Mouse (Mus musculus) adrenal gland, adult 2 months (tissue): ENCODE results near the gene Pnp. TPM values are rescaled to one million over a fixed set of nuclear protein-coding genes. Genes with fewer than 3 reads are reported as not detected.
A peak's percentile ranks its signal among the peaks of the same experiment; 100 is the strongest.
"Not testable (repeated sequence)": the region's sequence is repeated elsewhere in the genome, so short reads cannot be mapped to it uniquely, and the experiment has no call there.

Experiments
- DNase-seq: peaks from one replicate; pipeline ENCODE4 v3.0.0; 2021
- polyA plus RNA-seq: library from polyadenylated mRNA; depleted of rRNA; stranded (reverse); fragments of >200 nt; gene quantifications from 2 replicates; pipeline ENCODE4 v1.2.3, GENCODE M21; 2012; rRNA removed
- total RNA-seq, 2 experiments: library from RNA; stranded (reverse); gene quantifications; 2 replicates each; pipeline ENCODE4 v1.2.3; 2021

Pnp gene
- total and polyA plus RNA-seq, 3 experiments: 12.3 to 46.1 (median 31.2) TPM

DNA sequence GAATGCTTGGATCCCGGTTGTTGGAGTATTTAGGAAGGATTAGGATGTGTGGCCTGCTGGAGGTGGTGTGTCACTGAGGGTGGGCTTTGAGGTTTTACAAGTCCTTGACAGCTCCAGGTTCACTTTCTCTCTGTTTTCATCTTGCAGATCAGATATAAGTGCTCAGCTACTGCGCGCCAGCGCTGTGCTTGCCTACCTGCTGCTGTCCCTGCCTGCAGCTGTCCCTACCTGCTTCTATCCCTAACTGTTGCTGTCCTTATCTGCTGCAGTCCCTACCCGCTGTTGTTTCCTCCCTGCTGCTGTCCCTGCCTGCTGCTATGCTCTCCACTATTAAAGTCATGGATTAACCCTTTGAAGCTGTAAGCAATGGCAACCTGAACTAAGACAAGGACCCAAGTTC is 44.1 kb downstream of the Pnp start:
- DNase-seq: no peak

DNA sequence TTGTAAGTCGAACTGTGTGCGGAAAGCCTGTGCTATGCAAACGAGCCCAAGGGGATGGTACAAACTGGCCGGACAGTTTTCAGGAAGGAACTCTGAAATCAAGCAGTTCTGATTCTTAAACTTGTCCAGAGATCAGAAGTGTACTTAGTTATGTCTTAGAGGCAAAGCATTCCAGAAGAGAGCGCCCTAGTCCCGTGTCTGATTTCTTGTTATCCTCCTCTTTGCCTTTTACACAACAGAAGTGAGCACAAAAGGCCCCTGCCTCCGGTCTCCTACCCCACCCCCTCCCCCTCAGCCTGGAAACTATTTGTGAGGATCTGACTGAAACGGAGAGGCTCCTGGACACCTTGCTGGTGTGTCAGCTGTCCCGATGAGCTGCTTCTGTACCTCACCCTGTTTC is 45.8 kb downstream of the Pnp start:
- no peak for DNase-seq

DNA sequence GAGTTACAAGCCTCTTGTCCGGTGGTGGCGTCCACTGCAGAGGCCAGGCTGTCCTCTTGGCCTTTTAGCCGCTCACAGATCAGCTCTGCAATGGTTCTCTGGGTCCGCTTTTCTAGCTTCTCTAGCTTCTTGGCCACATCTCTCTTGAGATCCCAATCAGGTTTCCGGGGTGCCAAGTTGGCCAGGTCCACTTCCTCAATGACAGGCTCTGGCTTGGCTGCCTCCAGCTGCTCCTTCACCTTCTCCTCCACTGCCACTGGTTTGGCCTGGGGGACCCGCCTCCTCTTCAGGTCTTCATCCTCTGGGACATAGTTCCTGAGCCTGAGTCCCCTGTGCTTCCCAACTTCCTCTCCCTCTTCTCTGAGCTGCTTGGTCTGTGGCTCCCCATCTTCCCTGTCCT is 47.6 kb downstream of the Pnp start:
- not testable (repeated sequence) for DNase-seq

DNA sequence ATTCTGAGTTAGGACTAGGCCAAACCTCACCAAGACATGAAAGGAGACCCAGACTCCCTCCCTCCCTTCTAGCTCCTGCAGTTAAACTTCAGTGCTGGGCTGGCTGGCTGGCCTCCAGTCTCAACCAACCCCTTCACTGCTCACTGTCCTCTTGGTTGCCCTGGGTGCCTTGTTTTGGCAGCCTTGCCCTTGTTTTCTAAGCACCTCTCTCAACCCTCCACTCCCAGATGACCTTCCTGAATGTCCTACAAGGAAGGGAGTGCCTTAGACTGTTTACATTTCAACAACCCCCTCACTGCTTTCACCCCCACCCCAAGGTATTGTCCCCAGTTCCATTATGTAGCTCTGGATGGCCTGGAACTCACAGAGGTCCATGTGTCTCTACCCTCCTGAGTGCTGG is 48.7 kb downstream of the Pnp start:
- DNase-seq: no peak

DNA sequence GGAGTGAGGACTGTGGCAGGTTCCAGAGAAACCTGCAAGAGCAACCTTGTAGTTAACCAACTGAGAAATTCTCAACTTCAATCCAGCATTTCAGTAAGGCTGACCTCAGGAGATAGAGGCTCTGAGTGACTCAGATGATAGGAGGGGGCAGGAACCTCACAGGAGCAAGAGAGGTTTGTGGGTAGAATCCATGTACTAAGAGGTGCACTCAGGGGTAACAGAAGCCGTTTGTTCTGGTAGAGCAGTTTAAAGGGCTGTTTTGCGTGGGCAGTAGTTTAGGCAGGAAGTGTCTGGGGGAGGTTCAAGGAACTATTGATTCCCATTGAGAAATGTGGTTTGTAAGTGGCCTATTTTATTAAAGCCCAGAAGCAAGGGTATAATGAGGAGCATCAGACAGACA is 50.3 kb downstream of the Pnp start:
- no peak for DNase-seq

DNA sequence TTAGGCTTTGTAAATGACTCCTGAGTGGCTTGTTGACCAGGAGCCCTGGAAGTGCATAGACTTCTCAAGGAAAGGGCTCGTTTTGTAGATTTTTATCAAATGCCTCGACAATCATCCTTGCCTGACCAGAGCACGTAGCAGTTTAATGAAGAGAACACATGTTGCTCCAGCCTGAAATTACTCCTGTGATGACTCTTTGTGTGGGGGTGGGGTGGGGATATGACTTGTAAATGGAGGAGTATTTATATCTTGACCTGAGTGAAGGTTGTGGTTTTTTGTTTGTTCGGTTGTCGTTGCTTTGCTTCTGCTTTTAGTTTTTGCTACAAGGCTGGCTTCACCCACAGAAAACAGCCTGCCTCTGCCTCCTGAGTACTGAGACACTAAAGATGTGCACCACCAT is 51.0 kb downstream of the Pnp start:
- DNase-seq: no peak

DNA sequence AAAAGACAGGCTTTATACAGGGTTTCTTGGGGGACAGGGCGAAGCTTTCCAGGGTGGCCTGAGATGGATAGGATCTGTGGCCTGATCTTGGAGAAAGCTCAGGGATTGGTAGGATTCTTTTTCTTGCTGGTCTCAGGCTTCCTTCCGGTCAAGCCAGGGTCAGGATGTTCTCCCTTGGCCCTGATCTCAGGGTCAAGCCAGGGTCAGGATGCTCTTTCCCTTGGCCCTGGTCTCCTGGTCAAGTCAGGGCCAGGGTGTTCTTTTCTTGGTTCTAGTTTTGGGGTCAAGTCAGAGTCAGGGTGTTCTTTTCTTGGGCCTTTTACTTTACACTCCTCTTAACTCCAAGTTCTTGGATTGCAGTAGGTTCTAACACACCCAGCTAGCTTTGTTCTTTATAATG is 56.8 kb downstream of the Pnp start:
- DNase-seq: peak; percentile 53

DNA sequence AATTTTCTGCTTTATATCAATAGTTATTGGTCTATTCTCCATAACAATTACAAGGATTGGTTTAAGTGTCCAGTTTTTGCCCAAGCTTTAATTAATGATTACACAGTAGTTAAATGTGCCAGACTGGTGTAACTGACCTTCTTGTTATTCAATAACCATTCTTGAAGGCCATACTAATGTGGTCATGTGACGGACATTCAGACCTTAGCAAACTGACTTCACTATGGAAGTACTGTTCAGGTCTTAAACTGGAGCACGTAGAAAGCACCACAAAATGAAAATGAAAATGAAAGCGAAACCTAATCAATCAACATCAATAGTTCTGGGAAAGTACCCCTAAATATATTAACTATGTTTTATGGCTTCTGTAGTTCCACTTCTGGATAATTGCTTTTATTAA is 60.2 kb downstream of the Pnp start:
- no peak for DNase-seq

DNA sequence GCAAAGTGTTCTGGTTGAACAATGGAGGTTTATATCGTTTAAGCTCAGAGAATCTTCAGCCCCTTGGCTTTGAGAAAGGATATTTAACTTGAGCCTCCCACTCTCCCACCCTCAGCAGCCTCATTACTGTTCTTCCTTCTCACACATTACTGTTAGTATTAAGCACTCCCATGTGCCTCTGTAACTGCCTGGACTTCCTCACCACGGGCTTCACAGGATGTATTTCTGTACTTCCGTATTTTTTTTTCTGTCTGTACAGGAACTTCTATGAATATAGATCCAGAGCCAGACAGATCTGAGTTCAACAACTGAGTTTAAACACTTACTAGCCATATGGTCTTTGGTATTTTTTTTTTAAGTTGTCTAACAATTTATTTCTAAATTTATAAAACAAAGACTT is 66.2 kb downstream of the Pnp start:
- no peak for DNase-seq

DNA sequence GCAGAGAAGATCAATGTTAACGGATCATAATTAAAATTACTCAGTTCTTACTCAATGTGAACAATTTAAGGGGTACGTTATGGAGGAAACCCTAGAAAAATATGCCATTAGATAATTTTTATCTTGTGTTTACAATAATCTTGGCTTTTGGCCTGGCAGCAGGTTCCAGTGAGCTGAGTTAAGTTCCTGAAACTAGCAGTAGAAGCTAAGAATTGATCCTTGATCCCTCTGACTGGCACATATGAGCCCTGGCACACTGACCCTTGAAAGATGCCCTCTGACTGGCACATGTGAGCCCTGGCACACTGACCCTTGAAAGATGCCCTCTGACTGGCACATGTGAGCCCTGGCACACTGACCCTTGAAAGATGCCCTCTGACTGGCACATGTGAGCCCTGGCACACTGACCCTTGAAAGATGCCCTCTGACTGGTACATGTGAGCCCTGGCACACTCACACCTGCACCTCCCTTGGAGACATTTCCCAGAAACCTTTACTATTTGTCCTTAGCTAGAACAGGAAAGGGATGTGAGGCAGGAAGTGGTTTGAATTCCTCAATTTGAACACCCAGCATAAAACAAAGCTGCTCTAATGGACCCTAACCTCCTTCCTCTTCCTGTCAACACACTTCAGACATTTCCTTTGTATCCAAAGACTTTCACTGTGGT is 67.3 kb downstream of the Pnp start:
- DNase-seq: no peak

DNA sequence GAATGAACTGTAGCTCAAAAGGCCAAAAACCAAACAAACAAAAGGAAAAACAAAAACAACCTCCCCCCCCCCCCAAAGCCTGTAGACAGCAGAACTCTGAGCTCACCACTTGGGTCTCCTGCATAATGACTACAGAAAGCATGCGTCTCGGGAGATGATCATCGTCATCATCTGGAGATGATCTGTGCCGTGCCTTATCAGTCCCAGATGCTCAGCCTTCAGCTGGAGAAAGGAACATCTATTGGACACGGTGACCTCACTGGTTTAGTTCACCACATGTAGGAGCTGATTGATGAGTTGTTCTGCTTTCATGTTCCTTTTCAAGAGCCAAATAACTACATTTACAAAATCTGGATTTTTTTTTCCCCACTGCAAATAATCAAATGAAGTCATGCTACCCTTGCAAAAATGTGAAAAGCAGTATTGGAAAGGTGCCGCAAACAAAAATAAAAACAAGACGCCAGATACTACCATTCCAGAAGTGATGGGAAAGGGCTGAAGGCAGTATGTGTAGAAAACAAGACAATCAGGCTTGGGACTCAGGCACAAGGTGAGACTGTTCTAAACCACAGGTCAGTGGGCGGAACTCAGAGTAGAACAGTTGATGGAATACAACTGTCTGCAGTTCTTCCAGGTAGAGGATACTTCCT is 76.4 kb downstream of the Pnp start, which contains the start of gene Rnase10:
Gene Rnase10 (plus strand): TSS at position 600 of the 650 bp plus-strand sequence.
- DNase-seq: no peak

DNA sequence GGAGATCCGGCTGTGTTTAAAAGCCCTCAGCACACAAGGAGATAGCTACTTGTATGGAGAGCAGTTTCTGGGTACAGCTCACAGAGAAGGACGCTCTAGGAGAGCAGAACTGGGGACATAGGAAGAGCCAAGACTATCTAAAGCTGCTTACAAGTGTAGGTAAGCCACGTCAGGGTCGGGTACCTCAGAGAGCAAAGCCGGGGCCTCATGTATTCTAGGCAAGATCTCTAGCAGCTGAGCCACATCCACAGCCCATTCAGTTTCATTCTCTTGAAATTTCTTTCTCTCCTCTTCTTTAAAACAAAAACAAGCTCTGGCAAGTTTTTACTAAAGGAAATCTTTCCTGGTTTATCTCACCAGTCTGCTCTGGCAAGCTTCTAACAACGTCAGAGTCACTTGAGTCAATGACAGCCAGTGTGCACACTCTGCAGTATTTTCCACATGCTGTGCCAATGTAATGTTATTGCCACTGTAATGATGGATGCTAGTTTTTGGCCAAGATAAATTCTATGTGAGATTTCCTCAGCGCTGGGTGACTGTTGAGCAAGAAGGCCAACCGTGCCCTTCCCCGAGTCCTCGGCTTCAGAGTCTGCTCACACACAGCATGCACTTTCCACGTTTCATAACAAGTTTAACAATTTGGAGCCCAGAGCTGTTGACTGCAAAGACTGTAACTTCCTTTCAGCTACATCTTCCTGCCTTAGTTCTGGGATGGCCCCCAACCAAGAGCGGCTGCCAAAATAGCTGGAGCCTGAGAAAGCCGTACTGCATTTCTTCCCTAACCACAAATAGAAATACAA is 77.2 kb downstream of the Pnp start:
- DNase-seq: peak; percentile 86

DNA sequence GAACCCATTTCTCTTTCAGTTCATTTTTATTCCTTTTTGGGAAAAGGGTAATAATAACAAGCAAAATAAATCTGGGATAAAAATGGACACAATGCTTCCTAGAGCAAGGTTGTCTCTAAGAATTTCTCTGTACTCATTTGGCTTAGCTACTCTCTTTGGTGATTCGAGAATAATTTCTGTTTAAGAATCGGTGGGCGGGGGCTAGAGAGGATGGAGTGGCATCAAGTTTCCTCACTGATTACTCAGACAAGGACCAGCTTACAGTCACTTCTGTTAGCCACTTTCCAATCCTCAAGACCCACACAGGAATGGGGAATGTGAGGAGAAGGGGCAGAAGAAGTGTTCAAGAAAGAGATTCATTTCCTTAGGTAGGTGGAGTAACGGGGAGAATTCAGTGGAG is 77.9 kb downstream of the Pnp start:
- no peak for DNase-seq

DNA sequence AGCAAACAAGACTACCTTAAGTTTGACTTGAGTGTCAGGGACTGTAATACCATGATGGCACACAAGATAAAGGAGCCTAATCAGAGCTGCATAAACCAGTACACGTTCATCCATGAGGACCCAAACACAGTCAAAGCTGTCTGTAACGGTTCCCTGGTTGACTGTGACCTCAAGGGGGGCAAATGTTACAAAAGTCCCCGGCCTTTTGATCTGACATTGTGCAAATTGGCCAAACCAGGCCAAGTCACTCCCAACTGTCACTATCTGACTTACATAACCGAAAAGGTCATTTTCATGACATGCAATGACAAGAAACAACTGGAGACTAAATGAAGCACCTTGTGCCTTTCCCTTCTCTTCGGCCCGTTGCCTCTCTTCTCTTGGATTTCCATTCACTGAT is 78.7 kb downstream of the Pnp start:
- DNase-seq: peak; percentile 60

DNA sequence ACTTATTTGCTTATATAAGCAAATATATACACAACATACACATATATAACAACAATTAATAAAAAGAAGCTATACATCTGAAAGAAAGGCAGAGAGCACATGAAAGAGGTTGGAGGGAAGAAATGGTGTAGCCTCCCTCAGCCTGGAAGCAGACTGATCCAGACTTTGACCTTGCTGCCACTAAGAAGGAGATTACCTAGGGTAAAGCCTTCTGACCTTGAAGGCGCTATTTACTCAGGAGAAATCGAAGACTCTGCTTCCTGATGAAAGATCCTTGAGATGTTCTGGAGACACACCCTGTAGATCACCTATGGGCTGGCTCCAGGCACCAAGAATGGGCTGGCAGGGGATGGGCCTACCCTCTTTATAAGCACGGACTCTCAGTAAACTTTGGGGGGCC is 83.8 kb downstream of the Pnp start:
- not testable (repeated sequence) for DNase-seq

Other genes with a start within 250 kb of the Pnp start
- gene Olfr747, start 237.9 kb upstream of the Pnp start, total RNA-seq: not detected
- not detected in 2 replicates for gene Olfr747, start 237.9 kb upstream of the Pnp start, polyA plus RNA-seq
- not detected for gene Olfr748, start 223.7 kb upstream of the Pnp start, total RNA-seq
- not detected in 2 replicates for gene Olfr748, start 223.7 kb upstream of the Pnp start, polyA plus RNA-seq
- not detected for gene Olfr749, start 186.0 kb upstream of the Pnp start, total RNA-seq
- not detected in 2 replicates for gene Olfr749, start 186.0 kb upstream of the Pnp start, polyA plus RNA-seq
- gene Ttc5, start 145.6 kb upstream of the Pnp start, total RNA-seq: 10 to 100 TPM; 29.6 to 45.5 TPM
- 14.1 and 15.5 TPM in 2 replicates for gene Ttc5, start 145.6 kb upstream of the Pnp start, polyA plus RNA-seq
- gene Ccnb1ip1, start 123.3 kb upstream of the Pnp start, total RNA-seq: not detected
- gene Ccnb1ip1, start 123.3 kb upstream of the Pnp start, polyA plus RNA-seq: not detected in 2 replicates
- gene Parp2, start 123.2 kb upstream of the Pnp start, total RNA-seq: 10 to 100 TPM; 22.3 to 26.0 TPM
- 3.5 and 4.0 TPM in 2 replicates for gene Parp2, start 123.2 kb upstream of the Pnp start, polyA plus RNA-seq
- gene Tep1, start 60.5 kb upstream of the Pnp start, total RNA-seq: 10 to 100 TPM; 15.5 to 17.5 TPM
- 16.0 and 18.9 TPM in 2 replicates for gene Tep1, start 60.5 kb upstream of the Pnp start, polyA plus RNA-seq
- gene Klhl33, start 33.6 kb upstream of the Pnp start, total RNA-seq: 1 to 10 TPM in 1 of 2 experiments, under 1 TPM in 1; 0.46 to 1.0 TPM
- gene Klhl33, start 33.6 kb upstream of the Pnp start, polyA plus RNA-seq: 0.45 and 1.0 TPM in 2 replicates
- 10 to 100 TPM; 37.7 to 45.0 TPM for gene Osgep, start 6.2 kb upstream of the Pnp start, total RNA-seq
- gene Osgep, start 6.2 kb upstream of the Pnp start, polyA plus RNA-seq: 149 and 171 TPM in 2 replicates
- 10 to 100 TPM; 54.7 to 80.9 TPM for gene Apex1, start 6.1 kb upstream of the Pnp start, total RNA-seq
- gene Apex1, start 6.1 kb upstream of the Pnp start, polyA plus RNA-seq: 20.9 and 27.1 TPM in 2 replicates
- gene Pip4p1, start 226 bp upstream of the Pnp start, total RNA-seq: 10 to 100 TPM; 56.7 to 69.6 TPM
- gene Pip4p1, start 226 bp upstream of the Pnp start, polyA plus RNA-seq: 120 and 125 TPM in 2 replicates
- gene Gm49342, start 13.4 kb downstream of the Pnp start, total RNA-seq: 10 to 100 TPM; 45.4 to 64.1 TPM
- gene Gm49342, start 13.4 kb downstream of the Pnp start, polyA plus RNA-seq: 2.9 and 4.5 TPM in 2 replicates
- gene Pnp2, start 24.9 kb downstream of the Pnp start, total RNA-seq: 1 to 10 TPM; 1.5 to 2.5 TPM
- gene Pnp2, start 24.9 kb downstream of the Pnp start, polyA plus RNA-seq: 0.37 and 0.49 TPM in 2 replicates
- under 1 TPM; 0.24 to 0.26 TPM for gene Rnase10, start 76.7 kb downstream of the Pnp start, total RNA-seq
- not detected in 2 replicates for gene Rnase10, start 76.7 kb downstream of the Pnp start, polyA plus RNA-seq
- gene Rnase9, start 110.8 kb downstream of the Pnp start, total RNA-seq: not detected
- gene Rnase9, start 110.8 kb downstream of the Pnp start, polyA plus RNA-seq: not detected in 2 replicates
- gene Rnase11, start 119.1 kb downstream of the Pnp start, total RNA-seq: not detected
- not detected in 2 replicates for gene Rnase11, start 119.1 kb downstream of the Pnp start, polyA plus RNA-seq
- gene Rnase12, start 126.6 kb downstream of the Pnp start, total RNA-seq: not detected
- gene Rnase12, start 126.6 kb downstream of the Pnp start, polyA plus RNA-seq: not detected in 2 replicates
- under 1 TPM in 1 of 2 experiments, not detected in 1; 0.06 TPM for gene Olfr750, start 143.4 kb downstream of the Pnp start, total RNA-seq
- gene Olfr750, start 143.4 kb downstream of the Pnp start, polyA plus RNA-seq: not detected in 2 replicates
- 10 to 100 TPM; 45.5 to 71.4 TPM for gene Rnase4, start 160.0 kb downstream of the Pnp start, total RNA-seq
- gene Rnase4, start 160.0 kb downstream of the Pnp start, polyA plus RNA-seq: 33.7 and 34.7 TPM in 2 replicates
- 1 to 10 TPM; 4.4 to 7.7 TPM for gene Ang, start 160.1 kb downstream of the Pnp start, total RNA-seq
- 2.9 and 3.2 TPM in 2 replicates for gene Ang, start 160.1 kb downstream of the Pnp start, polyA plus RNA-seq
- gene Eddm3b, start 183.3 kb downstream of the Pnp start, total RNA-seq: not detected
- gene Eddm3b, start 183.3 kb downstream of the Pnp start, polyA plus RNA-seq: not detected in 2 replicates
- 1 to 10 TPM; 1.5 to 1.6 TPM for gene Rnase6, start 192.8 kb downstream of the Pnp start, total RNA-seq
- gene Rnase6, start 192.8 kb downstream of the Pnp start, polyA plus RNA-seq: 0.89 and 0.92 TPM in 2 replicates
- gene Rnase1, start 215.7 kb downstream of the Pnp start, total RNA-seq: 1 to 10 TPM in 1 of 2 experiments, not detected in 1; 2.3 TPM
- gene Rnase1, start 215.7 kb downstream of the Pnp start, polyA plus RNA-seq: not detected in 2 replicates
- not detected for gene Rnase2b, start 231.2 kb downstream of the Pnp start, total RNA-seq
- not detected in 2 replicates for gene Rnase2b, start 231.2 kb downstream of the Pnp start, polyA plus RNA-seq